Mouse (Mus musculus) monocyte, adult 5-6 weeks (primary cell): Measurements from ENCODE around the gene Eepd1. TPM values are rescaled to one million over a fixed set of nuclear protein-coding genes. Genes with fewer than 3 reads are reported as not detected.

Experiments
- ATAC-seq: fragments of 153-309, 156-312 bp; replicated peaks from 2 replicates; pipeline ENCODE4 v1.8.0; 2017; ENCODE audit warnings: mild to moderate bottlenecking; ENCODE audit not compliant: low TSS enrichment, insufficient number of reproducible peaks, severe bottlenecking, poor library complexity, low FRiP score
- total RNA-seq: library from RNA; stranded (forward); fragments of 200-1000, 200-491, 200-594 nt; gene quantifications from 3 replicates; pipeline ENCODE4 v1.2.3, GENCODE M21; 2017

Gene Eepd1
- total RNA-seq, 1 experiment from 2014 or later = 9.4 TPM

DNA sequence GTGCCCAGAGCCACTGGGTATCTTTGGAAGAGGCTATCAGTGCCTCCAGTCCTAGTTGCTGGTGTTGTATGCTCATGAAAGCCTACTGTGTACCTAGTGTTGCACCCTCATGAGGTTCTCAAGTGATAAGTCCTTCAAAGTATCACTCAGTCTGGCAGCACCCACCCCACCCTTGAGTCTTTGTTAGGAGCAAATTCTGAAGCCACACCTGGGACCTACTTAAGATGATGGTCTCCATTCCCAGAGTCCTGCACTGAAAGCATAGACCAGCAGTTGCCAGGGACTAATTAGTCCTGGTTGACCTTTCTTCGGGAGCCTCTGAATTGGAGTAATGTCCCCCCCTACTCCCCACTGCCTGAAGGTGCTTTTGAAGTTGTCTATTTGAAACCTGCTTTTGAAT, 45.2 kb downstream of the Eepd1 start:
- no peak for ATAC-seq

DNA sequence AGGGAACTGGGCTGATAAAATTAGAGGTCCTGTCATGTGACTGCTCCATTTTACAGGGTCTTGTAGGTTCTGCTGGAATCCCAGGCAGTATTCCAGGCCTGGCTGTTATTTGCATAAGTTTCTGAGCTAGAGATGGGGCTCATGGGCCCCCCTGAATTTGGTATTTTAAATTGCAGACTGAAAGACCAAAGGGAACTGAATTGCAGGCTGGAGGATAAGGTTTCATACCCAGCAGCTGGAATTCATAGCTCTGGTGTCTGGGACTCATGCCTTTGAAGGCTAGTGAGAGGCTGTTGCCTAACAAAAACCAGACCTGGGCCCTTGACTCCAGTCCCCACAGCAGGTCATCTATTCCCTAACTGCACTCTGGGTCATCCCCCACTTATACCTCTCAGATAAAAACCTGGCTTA, 45.6 kb downstream of the Eepd1 start:
- ATAC-seq = no peak

DNA sequence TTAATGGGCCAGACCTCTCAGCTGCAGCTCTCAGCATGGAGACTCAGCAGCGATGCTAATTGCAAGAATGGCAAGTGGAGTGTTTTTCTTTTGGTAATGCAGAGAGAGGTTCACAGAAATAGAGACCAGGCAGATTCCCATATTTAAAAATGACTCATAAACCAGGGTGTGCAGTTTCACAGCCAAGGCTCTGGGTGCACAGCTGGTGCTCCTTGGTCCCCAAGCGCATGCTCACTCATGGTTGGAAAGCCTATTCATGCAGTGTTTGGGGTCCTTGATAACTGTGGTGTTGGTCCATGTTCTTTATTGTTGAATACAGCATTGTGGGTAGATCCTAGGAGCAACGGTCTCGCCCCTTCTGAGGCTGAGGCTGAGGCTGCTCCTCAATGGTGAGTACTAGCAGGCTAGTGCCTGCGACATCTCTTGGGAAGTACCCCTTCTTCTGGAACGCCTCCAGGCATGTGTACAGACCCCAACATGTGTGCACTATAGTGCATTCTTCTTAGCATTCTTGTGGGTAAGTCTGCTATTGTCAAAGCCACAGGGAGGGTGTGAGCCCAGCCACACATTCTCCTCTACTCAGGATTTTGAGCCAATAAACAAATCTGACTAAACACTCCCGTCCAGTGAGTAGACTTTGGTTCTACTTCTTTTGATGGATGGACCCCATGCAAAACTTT, 46.2 kb downstream of the Eepd1 start:
- ATAC-seq = no peak

DNA sequence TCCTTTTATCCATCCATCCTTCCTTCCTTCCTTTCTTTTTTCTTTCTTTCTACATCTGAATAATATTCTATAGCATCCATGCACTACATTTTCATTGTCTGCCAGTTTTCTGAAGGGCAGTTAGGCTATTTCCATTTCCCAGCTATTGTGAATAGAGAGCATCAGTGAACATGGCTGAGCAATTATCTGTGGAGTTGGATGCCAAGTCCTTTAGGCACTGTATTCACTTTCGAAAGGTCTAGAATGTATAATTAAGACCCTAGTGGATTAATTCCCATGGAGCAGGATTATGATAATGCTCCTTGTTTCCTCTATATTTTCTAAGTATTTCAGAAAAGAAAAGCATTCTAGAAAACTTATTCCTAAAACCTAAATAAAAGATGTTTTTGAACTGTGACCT, 50.3 kb downstream of the Eepd1 start:
- no peak for ATAC-seq

DNA sequence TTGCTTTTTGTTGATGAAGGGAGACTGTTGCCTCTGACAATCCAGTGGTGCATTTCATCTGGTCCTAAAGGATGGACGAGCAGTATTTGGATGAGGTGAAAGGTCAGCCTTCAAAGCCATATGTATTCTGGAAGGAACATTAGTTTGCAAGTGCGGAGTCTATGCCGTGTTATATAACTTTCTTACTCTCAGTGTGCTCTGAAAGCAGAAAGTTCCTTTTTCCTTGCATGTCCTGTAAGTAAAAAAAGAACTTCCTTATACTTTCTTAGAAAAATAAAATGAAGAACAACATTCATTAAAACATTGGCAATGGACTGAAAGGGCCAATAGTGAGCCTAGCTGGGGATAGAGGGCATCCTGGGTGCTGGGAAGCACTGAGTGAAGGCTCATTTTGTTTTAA, 50.8 kb downstream of the Eepd1 start:
- ATAC-seq = no peak

DNA sequence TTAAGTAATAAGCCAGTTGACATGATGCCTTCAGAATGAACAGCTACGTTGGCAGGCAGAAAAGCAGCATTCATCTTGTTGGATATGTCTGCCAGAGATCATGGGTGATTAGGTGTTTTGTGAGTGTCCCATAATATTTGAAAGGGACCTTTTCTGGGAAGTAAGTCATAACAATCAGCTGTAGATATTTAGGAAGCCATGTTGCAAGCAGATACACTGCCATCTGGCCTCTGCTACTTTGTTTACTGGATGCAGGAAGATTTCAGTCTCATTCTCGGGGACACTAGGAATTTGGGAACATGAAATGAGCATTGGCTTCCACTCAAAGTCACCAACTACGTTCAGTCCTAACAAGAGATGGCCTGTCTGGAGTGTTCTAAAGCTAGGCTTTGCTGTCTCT, 54.1 kb downstream of the Eepd1 start:
- no peak for ATAC-seq

DNA sequence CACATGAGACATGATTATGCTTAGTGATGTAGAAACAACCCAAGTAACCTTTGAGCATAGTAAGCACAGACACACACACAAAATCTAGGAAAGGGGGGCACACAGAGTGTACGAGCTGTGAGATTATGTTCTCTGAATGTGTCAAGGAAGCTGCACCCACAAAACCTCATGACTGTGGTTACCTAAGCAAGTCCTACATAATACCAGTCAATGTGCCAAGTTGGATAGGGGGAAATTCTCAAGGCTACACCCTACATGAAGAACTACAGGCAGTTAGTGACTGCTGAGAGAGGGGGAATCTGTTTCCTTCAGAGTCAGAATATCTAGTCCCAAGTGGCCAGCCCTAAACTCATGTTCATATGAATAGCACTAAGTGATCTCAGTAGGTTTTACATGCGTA, 58.1 kb downstream of the Eepd1 start:
- no peak for ATAC-seq

DNA sequence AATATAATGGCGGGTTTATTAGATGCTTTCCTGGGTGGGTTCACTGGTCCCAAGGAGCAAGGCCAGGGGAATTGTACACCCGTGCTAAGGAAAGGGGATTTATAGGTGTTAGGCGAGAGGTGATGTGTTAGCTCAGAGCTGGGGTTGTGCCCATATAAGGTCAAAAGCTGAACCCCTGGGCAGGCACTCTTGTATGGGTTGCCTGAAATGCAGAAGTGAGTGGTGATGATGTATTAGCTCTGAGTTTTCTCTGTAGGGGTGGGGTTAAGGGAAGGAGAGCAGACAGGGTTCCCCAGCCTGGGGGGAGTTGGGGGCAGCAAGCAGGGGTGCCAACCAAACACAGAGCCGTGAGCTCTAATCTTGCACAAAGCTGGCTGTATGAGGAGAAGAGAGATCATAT, 60.0 kb downstream of the Eepd1 start:
- 0 out of 2 replicates have a peak, but pooled peaks have one; percentile 34 for ATAC-seq

DNA sequence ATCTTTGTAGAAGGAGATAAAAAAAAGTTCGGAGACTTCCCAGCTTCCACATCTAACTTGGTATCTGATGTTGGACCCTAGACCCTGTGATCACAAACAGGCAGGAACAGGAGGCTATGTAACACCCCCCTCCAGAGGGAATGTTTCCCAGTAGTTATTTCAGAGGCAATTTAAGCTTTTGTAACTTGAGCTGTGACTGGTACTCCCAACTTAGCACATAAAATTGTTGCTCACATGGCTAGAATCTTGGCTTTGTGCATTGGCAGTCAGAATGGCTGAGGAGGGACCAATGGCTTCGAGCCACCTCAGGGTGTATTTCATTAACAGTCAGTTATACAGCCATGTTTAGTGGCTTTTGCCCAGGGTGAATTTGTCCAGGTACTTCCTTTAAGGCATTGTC, 63.9 kb downstream of the Eepd1 start:
- ATAC-seq = no peak

DNA sequence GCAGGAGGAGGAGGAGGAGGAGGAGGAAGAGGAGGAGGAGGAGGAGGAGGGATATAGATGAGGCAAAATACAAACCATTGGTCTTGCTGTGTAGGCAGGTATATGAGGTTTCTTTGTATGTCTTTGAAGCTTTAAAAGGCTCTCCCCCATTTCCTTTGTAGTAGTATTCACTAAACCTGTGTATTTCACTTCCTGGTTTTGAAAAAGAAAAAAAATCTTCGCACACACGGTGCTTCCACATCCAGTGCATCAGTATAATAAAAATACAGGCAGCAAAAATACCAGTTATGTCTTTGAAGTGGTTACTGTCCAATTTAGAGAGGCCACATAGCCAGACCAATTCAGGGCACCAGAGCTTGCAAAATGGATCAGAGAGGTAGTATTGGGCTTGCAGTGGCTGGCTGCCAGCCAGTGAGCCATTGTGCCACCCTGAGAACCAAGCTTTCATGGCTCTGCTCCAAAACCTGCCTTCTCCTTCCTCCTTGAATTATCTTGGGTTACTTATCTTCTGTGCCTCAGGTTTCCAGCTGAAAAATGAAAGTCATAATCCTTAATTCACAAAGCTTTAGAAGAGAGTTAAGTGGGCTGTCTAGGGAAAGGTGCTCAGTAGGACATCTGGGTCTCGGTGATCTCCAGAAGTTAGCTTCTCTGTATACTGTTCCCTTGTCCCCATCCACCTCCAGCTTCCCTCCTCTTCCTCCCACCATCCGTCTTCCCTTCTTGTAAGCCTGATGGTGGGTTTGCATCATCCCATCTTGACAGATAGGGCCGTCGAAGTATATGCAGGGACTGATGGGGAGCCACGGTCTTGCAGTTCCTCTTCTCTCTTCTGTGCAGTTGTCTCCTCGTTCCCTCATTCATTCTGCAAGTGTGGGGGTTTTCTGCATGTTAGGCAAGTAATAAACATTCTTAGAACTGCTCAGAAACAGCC, 68.0 kb downstream of the Eepd1 start:
- ATAC-seq = no peak

DNA sequence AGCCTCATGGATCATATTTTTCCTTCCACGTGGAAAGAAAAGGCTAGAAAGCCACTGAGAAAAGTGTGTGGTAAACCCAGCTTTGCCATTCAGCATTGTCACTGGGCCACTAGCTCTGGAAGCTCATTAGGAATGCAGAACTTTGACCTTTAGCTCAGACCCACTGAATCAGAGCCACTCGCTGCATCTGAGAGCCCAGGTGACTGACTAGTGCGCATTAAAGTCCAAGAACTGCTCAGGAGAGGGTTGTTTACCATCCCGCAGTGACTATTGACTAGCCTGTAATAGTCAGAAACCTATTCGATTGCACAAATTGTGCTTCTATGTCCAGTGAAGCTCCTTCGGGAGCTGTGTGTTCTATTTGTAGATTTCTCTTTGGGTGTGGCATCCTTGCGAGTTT, 68.8 kb downstream of the Eepd1 start:
- no peak for ATAC-seq

DNA sequence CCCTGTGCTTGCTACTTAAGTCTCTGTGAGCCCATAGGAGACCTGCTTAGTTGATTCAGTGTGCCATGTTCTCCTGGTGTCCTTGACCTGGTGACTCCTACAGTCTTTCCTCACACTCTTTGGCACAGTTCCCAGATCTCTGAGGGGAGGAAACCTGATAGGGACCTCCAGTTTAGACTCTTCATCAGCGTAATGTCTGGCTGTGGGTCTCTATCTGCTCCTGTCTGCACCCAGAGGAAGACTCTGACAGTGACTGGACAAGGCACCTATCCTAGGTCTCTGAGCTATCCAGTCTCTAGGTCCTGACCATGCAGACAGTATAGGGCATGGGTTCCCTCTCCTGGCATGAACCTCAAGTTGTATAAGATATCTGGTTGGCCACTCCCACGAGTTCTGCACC, 71.2 kb downstream of the Eepd1 start:
- no peak for ATAC-seq

DNA sequence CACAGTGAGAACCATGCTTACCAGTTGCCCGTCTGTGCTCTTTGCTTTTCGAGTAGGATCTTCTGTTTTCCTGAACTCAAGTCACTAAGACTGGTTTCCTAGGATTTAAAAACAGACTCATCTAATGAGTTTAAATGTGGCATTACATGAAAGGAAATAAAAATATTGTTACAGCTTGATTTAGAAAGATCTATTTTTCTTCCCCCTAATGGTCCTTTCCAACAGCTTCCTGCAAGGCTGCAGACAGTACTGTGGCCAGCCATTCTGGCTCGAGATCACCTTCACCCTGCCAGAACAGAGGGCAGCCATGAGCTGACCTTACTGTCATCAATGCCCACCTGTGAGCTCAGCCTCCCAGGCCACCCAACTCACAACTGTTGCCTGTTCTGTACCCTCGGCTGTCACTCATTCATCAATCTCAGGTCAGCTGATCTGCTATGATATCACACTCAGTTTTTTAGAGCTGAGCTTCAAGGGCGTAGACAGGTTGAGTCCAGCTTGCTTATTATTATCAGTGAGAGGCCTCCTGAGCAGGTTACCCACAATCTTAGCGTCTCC, 73.0 kb downstream of the Eepd1 start:
- no peak for ATAC-seq

DNA sequence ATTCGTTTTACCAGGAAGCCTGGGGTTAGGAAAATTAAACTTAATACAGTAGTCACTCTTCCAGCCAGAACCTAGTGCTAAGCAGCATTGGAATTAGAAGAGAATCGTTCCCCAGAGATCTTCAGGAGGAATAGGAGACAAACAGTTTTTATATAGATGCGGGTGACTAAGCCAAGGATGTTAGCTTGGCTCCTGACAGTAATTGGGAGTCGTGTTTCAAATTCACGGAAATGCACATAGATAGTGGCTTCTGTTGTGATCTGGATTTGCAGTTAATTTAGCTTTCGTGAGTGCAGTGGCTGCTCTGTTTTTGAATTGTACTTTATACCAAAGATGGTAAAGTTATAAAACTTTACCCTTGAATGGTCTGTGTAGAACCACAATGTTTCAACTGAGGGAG, 73.9 kb downstream of the Eepd1 start:
- no peak for ATAC-seq

DNA sequence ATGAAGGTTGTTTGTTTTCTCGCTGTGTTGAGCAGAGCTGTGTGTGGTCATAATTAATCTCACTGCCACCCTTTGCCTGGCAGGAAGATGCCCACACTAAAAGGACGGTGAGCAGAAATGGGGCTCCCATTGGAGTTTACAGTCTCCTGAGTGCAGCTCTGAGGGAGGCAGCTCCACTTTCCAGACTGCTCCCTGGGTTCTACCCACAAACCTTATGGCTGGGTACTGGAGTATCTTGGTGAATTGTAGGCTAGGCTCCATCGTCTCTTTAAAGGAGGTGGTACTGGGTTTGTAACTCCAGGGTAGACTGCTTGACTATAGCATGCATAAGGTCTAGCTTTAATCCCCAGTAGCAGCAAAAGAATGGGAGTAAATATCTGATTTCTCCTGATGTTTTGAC, 74.7 kb downstream of the Eepd1 start:
- ATAC-seq = no peak

DNA sequence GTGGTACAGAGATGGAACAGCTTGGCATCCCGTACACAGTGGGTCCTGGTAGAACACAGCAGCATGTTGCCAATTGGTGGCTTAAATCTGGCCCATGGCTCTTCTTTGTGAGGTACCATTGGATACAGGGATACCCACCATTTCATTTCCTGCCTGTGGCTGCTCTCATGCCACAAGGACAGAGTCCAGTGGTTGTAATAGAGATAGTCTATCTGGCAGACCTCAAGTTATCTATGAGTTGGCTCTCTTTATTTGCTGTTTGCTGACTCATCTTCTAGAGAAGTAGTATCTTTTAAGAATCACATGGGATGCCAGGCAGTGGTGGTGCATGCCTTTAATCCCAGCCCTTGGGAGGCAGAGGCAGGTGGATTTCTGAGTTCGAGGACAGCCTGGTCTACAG, 76.0 kb downstream of the Eepd1 start:
- no peak for ATAC-seq

DNA sequence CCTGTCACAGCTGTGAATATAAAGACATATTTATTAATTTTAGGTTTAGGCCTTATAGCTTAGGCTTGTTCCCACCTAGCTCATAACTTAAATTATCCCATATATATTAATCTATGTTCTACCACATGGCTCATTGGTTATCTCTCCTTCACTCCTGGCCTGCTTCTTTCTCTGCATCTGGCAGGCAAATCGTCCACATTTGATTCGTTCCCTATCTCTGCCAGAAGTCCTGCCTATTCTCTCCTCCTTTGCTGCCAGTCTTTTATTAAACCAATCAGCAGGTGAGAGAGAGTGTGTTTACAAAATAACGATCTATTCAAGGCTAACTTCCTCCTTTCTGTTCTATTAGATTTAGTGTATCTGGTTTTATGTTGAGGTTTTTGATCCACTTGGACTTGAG, 77.5 kb downstream of the Eepd1 start:
- no peak for ATAC-seq

DNA sequence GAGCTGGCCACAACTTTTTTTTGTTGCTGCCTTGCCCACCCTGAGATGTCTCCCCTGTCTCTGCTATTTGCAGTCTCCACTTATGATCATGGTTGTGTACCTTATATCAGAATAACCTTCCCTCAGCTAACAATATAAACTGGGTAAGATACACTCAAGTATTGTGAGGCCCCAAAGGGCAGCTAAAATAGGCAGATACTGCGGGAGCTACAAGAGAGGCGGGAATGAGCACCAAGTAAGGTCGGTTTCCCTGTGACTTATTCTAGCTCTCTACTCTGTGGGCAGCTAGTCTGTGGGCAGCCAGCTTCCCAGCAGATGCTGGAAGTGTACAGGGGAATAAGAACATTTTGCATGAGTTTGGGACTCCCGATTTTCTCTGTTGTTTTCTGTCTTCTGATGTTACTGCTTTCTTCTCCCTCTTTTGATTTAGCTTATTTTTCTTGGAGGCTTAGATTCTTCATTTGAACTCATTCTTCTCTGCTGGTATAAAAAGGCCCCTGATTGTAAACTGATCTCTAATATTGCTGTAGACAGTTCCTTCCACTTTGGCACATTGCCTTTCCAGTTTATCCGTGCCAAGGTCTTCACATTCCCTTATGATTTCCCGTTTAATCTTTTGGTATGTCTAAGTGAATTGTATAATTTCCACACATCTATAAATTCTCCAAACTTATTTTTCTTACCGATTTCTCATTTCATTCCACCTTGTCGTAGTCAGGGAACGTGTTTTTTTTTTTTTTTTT, 78.8 kb downstream of the Eepd1 start:
- ATAC-seq = no peak

DNA sequence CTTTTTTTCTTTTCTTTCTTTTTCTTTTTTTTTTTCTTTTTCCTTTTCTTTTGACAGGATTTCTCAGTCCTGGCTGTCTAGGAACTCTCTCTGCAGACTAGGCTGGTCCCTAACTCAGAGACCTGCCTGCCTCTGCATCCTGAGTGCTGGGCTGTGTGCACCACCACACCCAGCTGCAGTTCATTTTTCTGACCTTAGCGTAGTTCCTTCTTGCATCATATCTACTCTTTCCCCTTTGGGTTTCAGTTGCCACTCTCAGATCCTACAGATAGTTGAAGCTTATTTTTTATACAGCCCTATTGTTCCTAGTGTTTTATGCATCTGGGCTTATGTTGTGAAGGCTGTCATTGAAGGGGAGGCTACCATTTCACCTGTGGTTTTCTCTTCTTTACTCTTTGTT, 79.8 kb downstream of the Eepd1 start:
- no peak for ATAC-seq
